ENCODE assay signal across 24 mouse cellular contexts in genomic region chr10:75534934-75535333, GRCm38 (mm10). TPM values are rescaled to one million over a fixed set of nuclear protein-coding genes. Genes with fewer than 3 reads are reported as not detected.
A peak's percentile ranks its signal among the peaks of the same experiment; 100 is the strongest.
DNase-seq lines count a peak whose midpoint lies in the region; ATAC-seq and TF ChIP-seq lines count a peak whose summit lies in the region.
"Had no signal": no experiment of that assay in that cellular context is flagged by ENCODE, and none has a peak within 500 bp of the region (broad histone marks: within the 10 kb centered on the region; RNA-seq: fewer than 3 reads in every experiment).

No protein-coding gene starts in this region.

- no peak for TF ChIP-seq CTCF in hindbrain, postnatal 0 days (IDR thresholded peaks at IDR 0.05; ENCODE audit: low read depth)

- no peak for ATAC-seq in cerebellum, adult (ENCODE audit: insufficient number of reproducible peaks, low FRiP score, low TSS enrichment)
- no peak for ATAC-seq in hindbrain, postnatal 0 days
- no peak for ATAC-seq in hindbrain, embryonic 11.5 days (ENCODE audit: low FRiP score)
- ATAC-seq in heart, embryonic 15.5 days (replicated peaks; ENCODE audit: insufficient number of reproducible peaks, insufficient read depth, low FRiP score, low read depth), result peak; percentile 85
- no peak for ATAC-seq in forebrain, embryonic 15.5 days (replicated peaks)
- ATAC-seq: forebrain, embryonic 14.5 days; intestine, postnatal 0 days had no signal

- H3K4me3 ChIP-seq in hindbrain, postnatal 0 days (ENCODE audit: low read length), result no peak overlapping the region
- no peak overlapping the region for H3K4me3 ChIP-seq in hindbrain, embryonic 11.5 days (ENCODE audit: low read depth, low read length)
- no peak overlapping the region for H3K4me3 ChIP-seq in heart, embryonic 15.5 days
- no peak overlapping the region for H3K4me3 ChIP-seq in forebrain, embryonic 15.5 days
- H3K4me3 ChIP-seq: embryonic facial prominence, embryonic 10.5 days; hindbrain, embryonic 15.5 days; left cerebral cortex, adult 2 months; limb, embryonic 13.5 days; midbrain, embryonic 12.5 days; myocyte; neural tube, embryonic 15.5 days had no signal

- H3K27ac ChIP-seq in hindbrain, postnatal 0 days, result no peak overlapping the region
- H3K27ac ChIP-seq in hindbrain, embryonic 11.5 days (ENCODE audit: low read depth, low read length), result no peak overlapping the region
- H3K27ac ChIP-seq in heart, embryonic 15.5 days, result peak overlapping the region; percentile 70
- no peak overlapping the region for H3K27ac ChIP-seq in forebrain, embryonic 15.5 days (replicated peaks)
- H3K27ac ChIP-seq: embryonic facial prominence, embryonic 10.5 days; hindbrain, embryonic 15.5 days; kidney, postnatal 0 days; left cerebral cortex, adult 2 months; limb, embryonic 13.5 days; midbrain, embryonic 12.5 days; neural tube, embryonic 15.5 days had no signal

- peaks cover 18% of the 10 kb centered on the region for H3K36me3 ChIP-seq in hindbrain, postnatal 0 days (ENCODE audit: insufficient read depth, low read length)
- H3K36me3 ChIP-seq in hindbrain, embryonic 11.5 days (ENCODE audit: control insufficient read depth, insufficient read depth, low read length), result 0 out of 2 replicates have a peak, but pooled peaks cover 3% of the 10 kb centered on the region
- H3K36me3 ChIP-seq in heart, embryonic 15.5 days, result peaks cover 18% of the 10 kb centered on the region
- H3K36me3 ChIP-seq in forebrain, embryonic 15.5 days, result peaks cover 32% of the 10 kb centered on the region

- no peaks in the 10 kb centered on the region for H3K9me3 ChIP-seq in hindbrain, postnatal 0 days (ENCODE audit: low read length)
- no peaks in the 10 kb centered on the region for H3K9me3 ChIP-seq in hindbrain, embryonic 11.5 days (ENCODE audit: control insufficient read depth, low read length)
- H3K9me3 ChIP-seq in heart, embryonic 15.5 days (replicated peaks), result no peaks in the 10 kb centered on the region
- no peaks in the 10 kb centered on the region for H3K9me3 ChIP-seq in forebrain, embryonic 15.5 days
- H3K9me3 ChIP-seq: embryonic facial prominence, embryonic 10.5 days; hindbrain, embryonic 15.5 days; limb, embryonic 13.5 days; midbrain, embryonic 12.5 days; neural tube, embryonic 15.5 days had no signal

- H3K4me2 ChIP-seq in hindbrain, postnatal 0 days (ENCODE audit: low read depth, low read length), result no peak overlapping the region
- no peak overlapping the region for H3K4me2 ChIP-seq in hindbrain, embryonic 11.5 days (replicated peaks; ENCODE audit: low read depth, low read length)
- H3K4me2 ChIP-seq in heart, embryonic 15.5 days, result no peak overlapping the region
- H3K4me2 ChIP-seq in forebrain, embryonic 15.5 days (replicated peaks), result no peak overlapping the region
- H3K4me2 ChIP-seq: hindbrain, embryonic 15.5 days; limb, embryonic 13.5 days; midbrain, embryonic 12.5 days; neural tube, embryonic 15.5 days had no signal

- no peak overlapping the region for H3K9ac ChIP-seq in hindbrain, postnatal 0 days (replicated peaks; ENCODE audit: low read length)
- no peak overlapping the region for H3K9ac ChIP-seq in hindbrain, embryonic 11.5 days (ENCODE audit: low read depth, low read length)
- no peak overlapping the region for H3K9ac ChIP-seq in heart, embryonic 15.5 days
- H3K9ac ChIP-seq in forebrain, embryonic 15.5 days (replicated peaks), result no peak overlapping the region
- H3K9ac ChIP-seq: hindbrain, embryonic 15.5 days; limb, embryonic 13.5 days; midbrain, embryonic 12.5 days; neural tube, embryonic 15.5 days had no signal

- H3K4me1 ChIP-seq in hindbrain, postnatal 0 days (ENCODE audit: insufficient read depth, low read length), result no peaks in the 10 kb centered on the region
- H3K4me1 ChIP-seq in hindbrain, embryonic 11.5 days (replicated peaks; ENCODE audit: control insufficient read depth, insufficient read depth, low read length), result no peaks in the 10 kb centered on the region
- peaks cover 25% of the 10 kb centered on the region for H3K4me1 ChIP-seq in heart, embryonic 15.5 days (replicated peaks)
- no peaks in the 10 kb centered on the region for H3K4me1 ChIP-seq in forebrain, embryonic 15.5 days
- H3K4me1 ChIP-seq: embryonic facial prominence, embryonic 10.5 days; hindbrain, embryonic 15.5 days; limb, embryonic 13.5 days; midbrain, embryonic 12.5 days; neural tube, embryonic 15.5 days had no signal

- peak; percentile 86 to 91 for DNase-seq in cerebellum, postnatal 10 days
- DNase-seq in hindbrain, postnatal 0 days (ENCODE audit: low spot score), result peak; percentile 57
- DNase-seq in hindbrain, embryonic 11.5 days (ENCODE audit: low spot score), result no peak
- peak; percentile 44 for DNase-seq in 3T3-L1 (ENCODE audit: low read depth, low spot score)
- DNase-seq in kidney, postnatal 4 days, result no peak
- DNase-seq: adrenal gland, adult 8-10 months; cerebellum, adult 8-10 months; lung, adult 2 months; right cerebral cortex, postnatal 4 days; thymus, postnatal 4 days had no signal

- WGBS in hindbrain, postnatal 0 days, result 61% methylated on average over 8 of the region's 8 CpGs
- WGBS in hindbrain, embryonic 11.5 days, result 89% methylated on average over 8 of the region's 8 CpGs
- 40% methylated on average over 8 of the region's 8 CpGs for WGBS in heart, embryonic 15.5 days
- 81% methylated on average over 8 of the region's 8 CpGs for WGBS in forebrain, embryonic 15.5 days

- no peaks in the 10 kb centered on the region for H3K27me3 ChIP-seq in hindbrain, postnatal 0 days (ENCODE audit: insufficient read depth, low read length)
- no peaks in the 10 kb centered on the region for H3K27me3 ChIP-seq in hindbrain, embryonic 11.5 days (ENCODE audit: control insufficient read depth, insufficient read depth, low read length)
- H3K27me3 ChIP-seq in heart, embryonic 15.5 days, result no peaks in the 10 kb centered on the region
- H3K27me3 ChIP-seq in forebrain, embryonic 15.5 days, result no peaks in the 10 kb centered on the region
- H3K27me3 ChIP-seq: CH12.LX; hindbrain, embryonic 15.5 days; limb, embryonic 13.5 days; midbrain, embryonic 12.5 days; neural tube, embryonic 15.5 days had no signal

RNA-seq across cellular contexts. Expression of gene Gucd1, which starts 17.2 kb away (rescaled TPM):
- total RNA-seq in hindbrain, postnatal 0 days (2014; rRNA removed), result 42.3 and 44.3 TPM in 2 replicates
- polyA plus RNA-seq in hindbrain, postnatal 0 days (2015; fragmentation: Nextera tagmentation; extraction: Ambion mirVana), result 12.6 and 15.6 TPM in 2 replicates
- 26.7 and 29.8 TPM in 2 replicates for polyA plus RNA-seq in hindbrain, embryonic 11.5 days (2014; fragmentation: Nextera tagmentation; extraction: Ambion mirVana)
- 22.8 and 25.6 TPM in 2 replicates for polyA plus RNA-seq in heart, embryonic 15.5 days (2015; fragmentation: Nextera tagmentation; extraction: Ambion mirVana)
- polyA plus RNA-seq in forebrain, embryonic 15.5 days (2015; fragmentation: Nextera tagmentation; extraction: Ambion mirVana), result 20.1 and 20.2 TPM in 2 replicates

RNA-seq across cellular contexts. Expression of gene Snrpd3, which starts 17.6 kb away (rescaled TPM):
- 16.4 and 18.0 TPM in 2 replicates for total RNA-seq in hindbrain, postnatal 0 days (2014; rRNA removed)
- polyA plus RNA-seq in hindbrain, postnatal 0 days (2015; fragmentation: Nextera tagmentation; extraction: Ambion mirVana), result 133 and 135 TPM in 2 replicates
- 180 and 205 TPM in 2 replicates for polyA plus RNA-seq in hindbrain, embryonic 11.5 days (2014; fragmentation: Nextera tagmentation; extraction: Ambion mirVana)
- polyA plus RNA-seq in heart, embryonic 15.5 days (2015; fragmentation: Nextera tagmentation; extraction: Ambion mirVana), result 84.9 and 92.3 TPM in 2 replicates
- polyA plus RNA-seq in forebrain, embryonic 15.5 days (2015; fragmentation: Nextera tagmentation; extraction: Ambion mirVana), result 155 and 156 TPM in 2 replicates

RNA-seq across cellular contexts. Expression of gene Lrrc75b, which starts 25.2 kb away (rescaled TPM):
- total RNA-seq in hindbrain, postnatal 0 days (2014; rRNA removed), result 30.3 and 31.4 TPM in 2 replicates
- polyA plus RNA-seq in hindbrain, postnatal 0 days (2015; fragmentation: Nextera tagmentation; extraction: Ambion mirVana), result 26.0 and 26.4 TPM in 2 replicates
- polyA plus RNA-seq in hindbrain, embryonic 11.5 days (2014; fragmentation: Nextera tagmentation; extraction: Ambion mirVana), result 4.8 and 6.2 TPM in 2 replicates
- 1.7 and 2.2 TPM in 2 replicates for polyA plus RNA-seq in heart, embryonic 15.5 days (2015; fragmentation: Nextera tagmentation; extraction: Ambion mirVana)
- polyA plus RNA-seq in forebrain, embryonic 15.5 days (2015; fragmentation: Nextera tagmentation; extraction: Ambion mirVana), result 16.4 TPM in 2 replicates
- total RNA-seq: CH12.LX had no signal

RNA-seq across cellular contexts. Expression of gene Ggt1, which starts 26.5 kb away (rescaled TPM):
- total RNA-seq in hindbrain, postnatal 0 days (2014; rRNA removed), result 3.2 and 7.6 TPM in 2 replicates
- 1.0 and 1.2 TPM in 2 replicates for polyA plus RNA-seq in hindbrain, postnatal 0 days (2015; fragmentation: Nextera tagmentation; extraction: Ambion mirVana)
- 1.7 and 2.2 TPM in 2 replicates for polyA plus RNA-seq in hindbrain, embryonic 11.5 days (2014; fragmentation: Nextera tagmentation; extraction: Ambion mirVana)
- 0.48 and 0.86 TPM in 2 replicates for polyA plus RNA-seq in heart, embryonic 15.5 days (2015; fragmentation: Nextera tagmentation; extraction: Ambion mirVana)
- polyA plus RNA-seq in forebrain, embryonic 15.5 days (2015; fragmentation: Nextera tagmentation; extraction: Ambion mirVana), result 0.67 and 0.79 TPM in 2 replicates

RNA-seq across cellular contexts. Expression of gene Ggt5, which starts 54.2 kb away (rescaled TPM):
- 2.8 and 3.4 TPM in 2 replicates for total RNA-seq in hindbrain, postnatal 0 days (2014; rRNA removed)
- polyA plus RNA-seq in hindbrain, postnatal 0 days (2015; fragmentation: Nextera tagmentation; extraction: Ambion mirVana), result 2.3 TPM in 2 replicates
- polyA plus RNA-seq in hindbrain, embryonic 11.5 days (2014; fragmentation: Nextera tagmentation; extraction: Ambion mirVana), result 0.31 and 0.66 TPM in 2 replicates
- polyA plus RNA-seq in heart, embryonic 15.5 days (2015; fragmentation: Nextera tagmentation; extraction: Ambion mirVana), result 7.5 and 9.5 TPM in 2 replicates
- polyA plus RNA-seq in forebrain, embryonic 15.5 days (2015; fragmentation: Nextera tagmentation; extraction: Ambion mirVana), result 2.5 and 3.0 TPM in 2 replicates
- total RNA-seq: CH12.LX had no signal

Comparison
In these comparisons a context has a peak if more than half of its experiments do, and no peak if none do; other contexts are left out.
1. DNase-seq: peak in cerebellum, postnatal 10 days (2 of 2), hindbrain, postnatal 0 days (single experiment) and 3T3-L1 (single experiment); none in hindbrain, embryonic 11.5 days (single experiment) and kidney, postnatal 4 days (0 of 2).